Mouse (Mus musculus) retina, embryonic 14.5 days (tissue): ENCODE results near the gene H6pd.
"Not testable (repeated sequence)": the region's sequence is repeated elsewhere in the genome, so short reads cannot be mapped to it uniquely, and the experiment has no call there.

ENCODE experiments used
- DNase-seq: peaks from one replicate; pipeline ENCODE4 v3.0.0-alpha.2; 2015; ENCODE audit warnings: low spot score

The H6pd gene

GRCm38 (mm10) chr4:150008853-150009586 lies at the start of gene H6pd:
Gene H6pd, minus strand, starts transcription at chr4:150009023.
- peak; percentile 95 for DNase-seq

- DNase-seq: no peak
Measured at GRCm38 (mm10) chr4:150057722-150058121, 48.9 kb upstream of the H6pd start.

- no peak for DNase-seq
Measured at GRCm38 (mm10) chr4:150056171-150056570, 47.3 kb upstream of the H6pd start.

GRCm38 (mm10) chr4:150052380-150052779 lies 43.6 kb upstream of the H6pd start:
- DNase-seq: no peak

GRCm38 (mm10) chr4:150051514-150051913 lies 42.7 kb upstream of the H6pd start:
- DNase-seq: no peak

GRCm38 (mm10) chr4:150049564-150050226 lies 40.9 kb upstream of the H6pd start:
- no peak for DNase-seq

GRCm38 (mm10) chr4:150049157-150049513 lies 40.3 kb upstream of the H6pd start:
- no peak for DNase-seq

- DNase-seq: no peak
Measured at GRCm38 (mm10) chr4:150048478-150049156, 39.8 kb upstream of the H6pd start.

GRCm38 (mm10) chr4:150048038-150048437 lies 39.2 kb upstream of the H6pd start:
- peak; percentile 59 for DNase-seq

GRCm38 (mm10) chr4:150043591-150043990 lies 34.8 kb upstream of the H6pd start:
- DNase-seq: no peak

GRCm38 (mm10) chr4:150041346-150042110 lies 32.7 kb upstream of the H6pd start:
- DNase-seq: no peak

GRCm38 (mm10) chr4:150040856-150041255 lies 32.0 kb upstream of the H6pd start:
- DNase-seq: not testable (repeated sequence)

GRCm38 (mm10) chr4:150040003-150040581 lies 31.3 kb upstream of the H6pd start:
- DNase-seq: no peak

GRCm38 (mm10) chr4:150038533-150038932 lies 29.7 kb upstream of the H6pd start:
- DNase-seq: no peak

GRCm38 (mm10) chr4:150036094-150036493 lies 27.3 kb upstream of the H6pd start:
- DNase-seq: no peak

GRCm38 (mm10) chr4:150035280-150035679 lies 26.5 kb upstream of the H6pd start:
- peak; percentile 96 for DNase-seq

GRCm38 (mm10) chr4:150033261-150033671 lies 24.4 kb upstream of the H6pd start:
- DNase-seq: peak; percentile 63

- DNase-seq: no peak
Measured at GRCm38 (mm10) chr4:150031234-150031890, 22.5 kb upstream of the H6pd start.

GRCm38 (mm10) chr4:150030449-150031233 lies 21.8 kb upstream of the H6pd start:
- DNase-seq: peak; percentile 58

- no peak for DNase-seq
Measured at GRCm38 (mm10) chr4:150029885-150030284, 21.1 kb upstream of the H6pd start.

GRCm38 (mm10) chr4:150023518-150023917 lies 14.7 kb upstream of the H6pd start:
- DNase-seq: no peak
